Comparison of ENCODE assay signal across 8 mouse cellular contexts in the genomic region with DNA sequence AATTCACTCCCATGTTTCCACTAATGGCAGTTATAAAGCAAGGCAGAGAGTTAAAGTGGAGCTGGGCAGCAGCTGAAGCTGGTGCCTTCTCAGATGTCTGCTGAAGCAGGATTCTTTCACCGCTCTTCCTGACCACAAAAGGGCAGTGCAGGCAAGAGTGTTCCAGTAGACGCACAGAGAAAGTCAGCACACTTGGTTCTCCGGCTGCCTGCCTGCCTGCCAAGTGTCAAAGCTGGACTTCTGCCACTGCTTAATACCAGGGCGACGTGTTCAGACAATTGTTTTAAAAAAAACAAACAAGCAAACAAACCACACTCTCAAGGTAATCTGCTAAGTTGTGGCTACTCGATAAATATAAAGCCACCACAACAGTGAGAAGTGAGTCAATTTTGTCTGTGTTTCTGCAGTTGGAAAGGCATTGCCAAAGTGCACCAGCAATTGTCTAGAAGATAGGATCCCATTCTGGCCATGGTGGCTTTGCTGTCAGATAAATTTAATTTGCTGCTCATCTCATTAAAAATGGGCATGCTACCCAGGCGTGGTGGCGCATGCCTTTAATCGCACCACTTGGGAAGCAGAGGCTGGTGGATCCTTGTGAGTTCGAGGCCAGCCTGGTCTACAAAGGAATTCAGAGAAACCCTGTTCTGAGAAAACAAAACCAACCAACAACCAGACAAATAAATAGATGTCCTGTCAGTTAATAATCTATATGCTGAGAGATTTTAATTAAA.
A peak's percentile ranks its signal among the peaks of the same experiment; 100 is the strongest.
DNase-seq lines count a peak whose midpoint lies in the region; ATAC-seq lines count a peak whose summit lies in the region.

No protein-coding gene starts in this region.

- no peaks in the 10 kb centered on the region for H3K9me3 ChIP-seq in hindbrain, embryonic 13.5 days
- H3K9me3 ChIP-seq in hindbrain, embryonic 11.5 days (ENCODE audit: control insufficient read depth, low read length): no peaks in the 10 kb centered on the region
- no peaks in the 10 kb centered on the region for H3K9me3 ChIP-seq in embryonic facial prominence, embryonic 13.5 days
- H3K9me3 ChIP-seq in liver, embryonic 11.5 days (ENCODE audit: control insufficient read depth, low read length): no peaks in the 10 kb centered on the region

- H3K27me3 ChIP-seq in hindbrain, embryonic 13.5 days: no peaks in the 10 kb centered on the region
- no peaks in the 10 kb centered on the region for H3K27me3 ChIP-seq in hindbrain, embryonic 11.5 days (ENCODE audit: control insufficient read depth, insufficient read depth, low read length)
- no peaks in the 10 kb centered on the region for H3K27me3 ChIP-seq in embryonic facial prominence, embryonic 13.5 days
- H3K27me3 ChIP-seq in liver, embryonic 11.5 days (replicated peaks; ENCODE audit: control insufficient read depth, insufficient read depth, low read length): no peaks in the 10 kb centered on the region

- intact Hi-C loops in heart, postnatal 14 days (cut with DNase I): loop anchor here (10.0 kb wide), 1 partner anchor 154 kb away; a partner anchor contains a TSS

- 0 out of 2 replicates have a peak, but pooled peaks have one; percentile 59 for ATAC-seq in hindbrain, embryonic 13.5 days (ENCODE audit: low FRiP score)
- ATAC-seq in hindbrain, embryonic 11.5 days (ENCODE audit: low FRiP score): no peak
- no peak for ATAC-seq in embryonic facial prominence, embryonic 13.5 days (ENCODE audit: insufficient number of reproducible peaks, insufficient read depth, low FRiP score, low TSS enrichment, low read depth)
- ATAC-seq in liver, embryonic 11.5 days (replicated peaks; ENCODE audit: low FRiP score): no peak
- ATAC-seq in activated CD4-positive, CD25-positive, alpha-beta regulatory T cell, adult 4 months: no peak

- no peak for DNase-seq in hindbrain, embryonic 11.5 days (ENCODE audit: low spot score)
- DNase-seq in 3T3-L1 (ENCODE audit: low read depth, low spot score): peak; percentile 2
- peak; percentile 34 to 63 for DNase-seq in heart, postnatal 14 days
- DNase-seq in right cerebral cortex, postnatal 4 days: peak; percentile 10
- DNase-seq in liver, embryonic 11.5 days (ENCODE audit: low spot score): no peak

- 67% methylated on average over 10 of the region's 10 CpGs for WGBS in hindbrain, embryonic 13.5 days
- 81% methylated on average over 10 of the region's 10 CpGs for WGBS in hindbrain, embryonic 11.5 days
- WGBS in embryonic facial prominence, embryonic 13.5 days: 69% methylated on average over 10 of the region's 10 CpGs
- 86% methylated on average over 10 of the region's 10 CpGs for WGBS in liver, embryonic 11.5 days

- H3K4me2 ChIP-seq in hindbrain, embryonic 13.5 days: no peak overlapping the region
- no peak overlapping the region for H3K4me2 ChIP-seq in hindbrain, embryonic 11.5 days (replicated peaks; ENCODE audit: low read depth, low read length)
- H3K4me2 ChIP-seq in embryonic facial prominence, embryonic 13.5 days: no peak overlapping the region
- no peak overlapping the region for H3K4me2 ChIP-seq in liver, embryonic 11.5 days

- H3K4me3 ChIP-seq in hindbrain, embryonic 13.5 days: no peak overlapping the region
- no peak overlapping the region for H3K4me3 ChIP-seq in hindbrain, embryonic 11.5 days (ENCODE audit: low read depth, low read length)
- no peak overlapping the region for H3K4me3 ChIP-seq in embryonic facial prominence, embryonic 13.5 days
- H3K4me3 ChIP-seq in liver, embryonic 11.5 days (ENCODE audit: low read depth, low read length): no peak overlapping the region

- H3K9ac ChIP-seq in hindbrain, embryonic 13.5 days: no peak overlapping the region
- no peak overlapping the region for H3K9ac ChIP-seq in hindbrain, embryonic 11.5 days (ENCODE audit: low read depth, low read length)
- no peak overlapping the region for H3K9ac ChIP-seq in embryonic facial prominence, embryonic 13.5 days
- H3K9ac ChIP-seq in liver, embryonic 11.5 days (ENCODE audit: low read depth, low read length): no peak overlapping the region

- H3K36me3 ChIP-seq in hindbrain, embryonic 13.5 days: no peaks in the 10 kb centered on the region
- no peaks in the 10 kb centered on the region for H3K36me3 ChIP-seq in hindbrain, embryonic 11.5 days (ENCODE audit: control insufficient read depth, insufficient read depth, low read length)
- no peaks in the 10 kb centered on the region for H3K36me3 ChIP-seq in embryonic facial prominence, embryonic 13.5 days
- H3K36me3 ChIP-seq in liver, embryonic 11.5 days (ENCODE audit: control insufficient read depth, insufficient read depth, low read length): no peaks in the 10 kb centered on the region

- no peak overlapping the region for H3K27ac ChIP-seq in hindbrain, embryonic 13.5 days
- no peak overlapping the region for H3K27ac ChIP-seq in hindbrain, embryonic 11.5 days (ENCODE audit: low read depth, low read length)
- peak overlapping the region; percentile 19; the same call in 1 of the 2 replicates for H3K27ac ChIP-seq in embryonic facial prominence, embryonic 13.5 days
- H3K27ac ChIP-seq in liver, embryonic 11.5 days (ENCODE audit: low read depth, low read length): no peak overlapping the region

- peaks cover 8% of the 10 kb centered on the region; the same call in 1 of the 2 replicates for H3K4me1 ChIP-seq in hindbrain, embryonic 13.5 days (replicated peaks)
- no peaks in the 10 kb centered on the region for H3K4me1 ChIP-seq in hindbrain, embryonic 11.5 days (replicated peaks; ENCODE audit: control insufficient read depth, insufficient read depth, low read length)
- H3K4me1 ChIP-seq in embryonic facial prominence, embryonic 13.5 days: peaks cover 31% of the 10 kb centered on the region
- no peaks in the 10 kb centered on the region for H3K4me1 ChIP-seq in liver, embryonic 11.5 days (replicated peaks; ENCODE audit: control insufficient read depth, insufficient read depth, low read length)

Comparison
In these comparisons a context has a peak if more than half of its experiments do, and no peak if none do; other contexts are left out.
1. DNase-seq: peak in 3T3-L1 (single experiment), heart, postnatal 14 days (2 of 2) and right cerebral cortex, postnatal 4 days (single experiment); none in hindbrain, embryonic 11.5 days (single experiment) and liver, embryonic 11.5 days (single experiment).